Mouse (Mus musculus) embryonic stem cell, embryonic (primary cell): ENCODE results near the gene Flcn.

Experiments used
- CTCF ChIA-PET, 4 experiments: fragments of 300-600 bp in 2 of 4; fragments of 350-600 bp in 2 of 4; sonication (Branson Sonifier 250); formaldehyde crosslinking; loops; one replicate each; lab custom pipeline; 2022; ENCODE audit warnings: inconsistent platforms in 2 of 4; lab: Charles Lee
- POLR2A ChIA-PET, 4 experiments: fragments of 300-600 bp in 2 of 4; fragments of 350-600 bp in 2 of 4; sonication (Branson Sonifier 250); formaldehyde crosslinking; loops; one replicate each; lab custom pipeline; 2022; ENCODE audit warnings: antibody characterized with exemption in 4 of 4, inconsistent platforms in 1 of 4; lab: Charles Lee

Gene Flcn

DNA sequence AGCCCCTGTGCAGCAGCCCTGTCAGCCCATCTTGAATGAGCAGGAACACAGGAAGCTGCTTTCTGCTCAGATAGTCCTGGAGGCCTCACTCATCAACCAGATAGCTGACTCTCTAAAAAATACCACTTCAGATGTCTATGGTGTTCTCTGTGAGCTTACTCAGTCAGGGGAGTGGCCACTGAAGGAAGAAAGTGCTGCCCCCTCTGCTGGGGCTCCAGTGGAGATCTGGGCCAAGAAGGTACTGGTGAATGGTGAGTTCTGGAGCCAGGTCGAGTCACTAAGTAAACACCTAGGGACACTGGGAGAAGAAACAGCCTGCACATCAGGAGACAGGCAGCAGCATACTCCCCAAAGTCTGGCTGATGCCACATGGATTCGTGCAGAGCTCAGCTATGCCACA, 50.2 kb downstream of the Flcn start:
- POLR2A ChIA-PET = interaction anchor here in 2 of 4 experiments (0.7 to 0.8 kb wide), 2 partner anchors 10 to 173 kb away, joined by 3 read pairs; no protein-coding TSS in a partner anchor
- CTCF ChIA-PET = interaction anchor here in 1 of 4 experiments (1.8 to 2.1 kb wide), 2 partner anchors 19 kb away, joined by 5 to 8 read pairs; no protein-coding TSS in a partner anchor

DNA sequence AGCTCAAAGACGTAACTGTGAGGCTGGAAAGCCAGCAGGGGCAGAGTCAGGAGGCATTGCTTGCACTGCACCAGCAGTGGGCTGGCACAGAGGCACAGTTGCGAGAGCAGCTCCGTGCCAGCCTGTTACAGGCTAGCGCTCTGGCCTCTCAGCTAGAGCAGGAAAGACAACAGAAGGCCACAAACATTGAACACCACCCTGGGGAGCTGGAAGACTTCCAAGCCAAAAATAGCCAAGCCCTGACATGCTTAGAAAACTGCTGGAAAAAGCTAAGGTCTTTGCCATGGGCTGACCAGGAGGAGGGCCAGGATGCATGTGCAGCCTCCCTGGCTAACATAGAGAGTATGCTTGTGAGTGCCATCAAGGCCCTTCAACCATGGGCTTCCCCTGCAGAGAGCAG, 50.6 kb downstream of the Flcn start:
- ChIA-PET POLR2A (interaction anchor here in 2 of 4 experiments (0.7 to 1.2 kb wide), 3 partner anchors 10 to 173 kb away, joined by 3 to 4 read pairs (median 3); no protein-coding TSS in a partner anchor), CTCF (interaction anchor here in 3 of 4 experiments (1.6 to 2.1 kb wide), 3 partner anchors 12 to 20 kb away, joined by 4 to 11 read pairs (median 8); no protein-coding TSS in a partner anchor)

DNA sequence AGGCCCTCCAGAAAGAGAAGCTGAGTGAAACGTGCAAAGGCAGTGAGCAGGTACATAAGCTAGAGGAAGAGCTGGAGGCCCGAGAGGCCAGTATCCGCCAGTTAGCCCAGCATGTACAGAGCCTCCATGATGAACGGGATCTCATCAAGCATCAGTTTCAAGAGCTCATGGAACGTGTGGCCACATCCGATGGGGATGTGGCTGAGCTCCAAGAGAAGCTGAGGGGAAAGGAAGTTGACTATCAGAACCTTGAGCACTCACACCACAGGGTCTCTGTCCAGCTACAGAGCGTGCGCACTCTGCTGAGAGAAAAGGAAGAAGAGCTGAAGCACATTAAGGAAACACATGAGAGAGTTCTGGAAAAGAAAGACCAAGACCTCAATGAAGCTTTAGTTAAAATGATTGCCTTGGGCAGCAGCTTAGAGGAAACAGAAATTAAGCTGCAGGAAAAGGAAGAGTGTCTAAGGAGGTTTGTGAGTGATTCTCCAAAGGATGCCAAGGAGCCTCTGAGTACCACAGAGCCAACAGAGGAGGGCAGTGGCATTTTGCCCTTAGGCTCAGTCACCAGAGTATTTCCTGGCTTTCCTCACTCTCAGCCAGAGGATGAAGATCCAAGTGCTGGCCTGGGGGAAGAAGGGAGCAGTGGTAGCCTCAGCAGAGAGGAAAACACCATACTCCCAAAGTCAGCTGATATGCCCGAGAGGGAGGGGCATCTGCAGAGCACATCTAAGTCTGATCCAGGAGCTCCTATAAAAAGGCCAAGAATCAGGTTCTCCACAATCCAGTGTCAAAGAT, 51.4 kb downstream of the Flcn start:
- ChIA-PET CTCF (interaction anchor here (0.7 to 2.1 kb wide), 6 partner anchors 11 to 21 kb away, joined by 3 to 11 read pairs (median 4); no protein-coding TSS in a partner anchor), POLR2A (interaction anchor here in 2 of 4 experiments (1.2 to 1.7 kb wide), 3 partner anchors 10 to 36 kb away, joined by 3 to 10 read pairs (median 4); no protein-coding TSS in a partner anchor)

DNA sequence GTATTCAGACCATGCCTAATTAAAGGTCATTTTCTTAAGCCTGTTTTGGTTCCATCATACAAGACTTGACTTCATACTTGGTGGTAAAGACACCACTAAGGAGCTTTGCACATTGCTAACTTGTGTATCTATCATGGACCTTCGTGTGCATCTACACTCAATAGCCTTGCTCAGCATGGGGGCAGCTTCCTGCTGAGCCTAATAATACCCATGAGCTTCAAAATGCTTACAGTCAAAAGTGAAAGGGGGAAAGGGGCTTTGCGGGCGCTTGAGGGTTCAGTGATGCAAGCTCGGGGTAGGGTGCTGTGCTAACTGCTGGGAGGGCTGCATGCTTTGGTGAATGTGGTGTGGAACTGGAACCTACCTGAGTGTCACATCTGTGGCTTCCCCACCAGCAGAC, 53.5 kb downstream of the Flcn start:
- ChIA-PET POLR2A (interaction anchor here in 1 of 4 experiments (1.8 kb wide), 1 partner anchor 16 kb away, joined by 3 read pairs; no protein-coding TSS in a partner anchor), CTCF (interaction anchor here in 2 of 4 experiments (0.8 to 1.0 kb wide), 2 partner anchors 22 kb away, joined by 3 read pairs; no protein-coding TSS in a partner anchor)

DNA sequence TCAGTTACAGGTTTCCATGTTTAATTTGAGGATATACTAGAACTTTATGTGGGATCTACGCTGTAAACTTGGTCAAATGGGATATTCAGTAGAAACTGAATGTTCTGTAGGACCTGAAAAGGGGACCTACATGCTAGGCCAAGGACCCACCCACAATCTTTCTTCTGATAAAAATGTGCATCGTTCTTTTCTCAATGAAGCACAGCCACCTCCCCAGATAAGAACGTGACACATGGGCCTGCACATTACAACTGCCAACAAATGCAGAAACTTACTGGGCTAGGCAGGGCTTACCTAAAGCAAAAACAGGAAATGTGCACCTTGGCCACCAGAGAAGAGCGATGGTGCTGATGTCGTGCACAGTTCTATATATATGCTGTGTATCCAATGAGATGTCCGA, 55.3 kb downstream of the Flcn start:
- POLR2A ChIA-PET = no interaction called here
- CTCF ChIA-PET = no interaction called here

GRCm38 (mm10) chr11:59749050-59749449, 60.8 kb downstream of the Flcn start:
- CTCF ChIA-PET = interaction anchor here in 1 of 4 experiments (0.7 kb wide), 1 partner anchor 650 kb away, joined by 3 read pairs; no protein-coding TSS in a partner anchor
- POLR2A ChIA-PET = interaction anchor here in 1 of 4 experiments (1.0 kb wide), 1 partner anchor 55 kb away, joined by 3 read pairs; no protein-coding TSS in a partner anchor

DNA sequence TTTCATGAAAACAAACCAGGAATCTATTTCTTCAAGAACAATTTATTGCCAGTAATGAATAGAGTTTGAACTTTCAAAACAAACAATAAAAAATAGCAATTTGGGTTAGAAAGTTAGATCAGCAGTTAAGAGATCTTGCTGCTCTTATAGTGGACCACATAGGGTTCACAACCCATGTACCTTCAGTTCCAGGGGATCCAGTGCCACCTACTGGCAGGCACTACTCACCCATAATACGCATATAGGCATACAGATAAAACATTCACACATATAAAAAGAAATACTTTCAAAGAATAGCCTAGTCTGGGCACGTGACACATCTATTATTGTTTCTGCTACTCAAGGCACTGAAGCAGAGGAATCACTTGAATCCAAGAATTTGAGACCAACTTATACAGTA, 63.2 kb downstream of the Flcn start:
- POLR2A ChIA-PET = interaction anchor here in 1 of 4 experiments (1.4 kb wide), 1 partner anchor 11 kb away, joined by 3 read pairs; no protein-coding TSS in a partner anchor

GRCm38 (mm10) chr11:59745851-59746250, 64.0 kb downstream of the Flcn start:
- ChIA-PET POLR2A (interaction anchor here in 1 of 4 experiments (1.4 kb wide), 1 partner anchor 10 kb away, joined by 3 read pairs; no protein-coding TSS in a partner anchor), CTCF (interaction anchor here in 1 of 4 experiments (1.0 kb wide), 1 partner anchor 12 kb away, joined by 3 read pairs; no protein-coding TSS in a partner anchor)

More for the DNA sequence above, 63.2 kb downstream of the Flcn start:
- CTCF ChIA-PET = interaction anchor here in 3 of 4 experiments (1.0 to 1.5 kb wide), 4 partner anchors 11 to 122 kb away, joined by 3 to 4 read pairs (median 4); no protein-coding TSS in a partner anchor

- ChIA-PET POLR2A (no interaction called here), CTCF (no interaction called here)
Measured at GRCm38 (mm10) chr11:59744374-59744773, 65.4 kb downstream of the Flcn start.

DNA sequence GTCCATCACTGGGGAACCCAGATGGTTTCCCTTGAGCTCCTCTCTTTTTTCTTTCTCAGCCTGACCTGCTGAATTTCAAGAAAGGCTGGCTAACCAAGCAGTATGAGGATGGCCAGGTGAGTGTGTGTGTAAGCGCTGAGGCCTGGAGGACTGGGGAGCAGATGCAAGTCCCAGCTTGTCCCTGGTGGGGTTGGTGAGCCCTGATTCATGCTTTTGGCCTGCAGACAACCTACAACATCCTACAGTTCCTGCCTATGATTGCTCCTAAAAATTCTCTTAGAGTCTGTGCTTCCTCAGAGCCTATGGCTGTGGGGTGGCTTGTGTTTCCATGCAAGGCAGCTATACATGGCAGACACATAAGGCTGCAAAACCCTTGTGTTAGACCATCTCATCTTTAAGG, 66.1 kb downstream of the Flcn start:
- POLR2A ChIA-PET = no interaction called here
- CTCF ChIA-PET = interaction anchor here in 1 of 4 experiments (0.5 kb wide), 1 partner anchor 219 kb away, joined by 3 read pairs; no protein-coding TSS in a partner anchor

DNA sequence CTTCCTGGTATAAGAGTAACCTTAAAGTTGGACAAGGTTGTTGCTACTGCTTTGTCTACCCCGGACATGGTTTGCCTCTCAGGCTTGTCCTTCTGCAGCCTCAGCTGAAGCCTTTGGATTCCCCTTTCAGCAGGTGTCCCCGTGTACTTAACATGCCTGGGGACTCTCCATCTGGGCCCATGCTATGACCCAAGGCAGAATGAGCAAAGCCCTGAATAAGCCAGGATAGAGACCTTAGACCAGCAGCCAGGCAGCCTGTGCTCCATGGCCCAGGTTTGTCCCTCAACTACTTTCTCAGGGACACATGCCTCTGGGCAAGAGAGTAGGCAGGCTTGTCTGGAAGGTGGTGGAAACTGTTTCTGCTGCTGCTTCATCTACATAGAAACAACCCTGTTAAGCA, 66.5 kb downstream of the Flcn start:
- ChIA-PET CTCF (interaction anchor here in 1 of 4 experiments (0.5 kb wide), 1 partner anchor 218 kb away, joined by 3 read pairs; no protein-coding TSS in a partner anchor), POLR2A (no interaction called here)

DNA sequence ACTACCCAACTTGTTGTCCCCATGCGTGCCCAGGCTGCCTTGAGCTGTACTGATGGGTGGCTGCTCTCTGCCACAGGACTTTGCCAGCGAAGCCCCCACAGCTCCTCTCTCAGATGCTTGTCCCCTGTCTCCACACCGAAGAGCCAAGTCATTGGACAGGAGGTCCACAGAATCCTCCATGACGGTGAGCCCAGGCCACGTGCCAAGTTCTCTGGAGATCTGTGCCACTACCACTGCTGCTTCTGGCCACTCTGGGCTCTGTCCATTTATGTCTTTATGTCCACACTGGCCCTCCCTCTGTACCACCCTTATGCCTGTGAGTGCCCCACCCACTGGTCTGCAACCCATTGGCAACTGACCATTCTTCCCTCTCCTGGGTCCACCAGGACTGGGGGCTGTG, 67.9 kb downstream of the Flcn start:
- CTCF ChIA-PET = interaction anchor here in 1 of 4 experiments (1.0 kb wide), 1 partner anchor 118 kb away, joined by 3 read pairs; no protein-coding TSS in a partner anchor
- POLR2A ChIA-PET = interaction anchor here in 1 of 4 experiments (1.2 kb wide), 1 partner anchor 26 kb away, joined by 3 read pairs; no protein-coding TSS in a partner anchor
